Mouse (Mus musculus) kidney, postnatal 4 days (tissue): ENCODE results near the gene Gm42791.
A peak's percentile ranks its signal among the peaks of the same experiment; 100 is the strongest.

Source experiments
- DNase-seq, 2 experiments: peaks; one replicate each; pipeline ENCODE4 v3.0.0; 2021; ENCODE audit warnings: mixed read lengths in 2 of 2

Gene Gm42791

GRCm38 (mm10) chr5:148923408-148923807, 71.5 kb downstream of the Gm42791 start:
- DNase-seq, result peak in 1 of 2 experiments; percentile 37

DNA sequence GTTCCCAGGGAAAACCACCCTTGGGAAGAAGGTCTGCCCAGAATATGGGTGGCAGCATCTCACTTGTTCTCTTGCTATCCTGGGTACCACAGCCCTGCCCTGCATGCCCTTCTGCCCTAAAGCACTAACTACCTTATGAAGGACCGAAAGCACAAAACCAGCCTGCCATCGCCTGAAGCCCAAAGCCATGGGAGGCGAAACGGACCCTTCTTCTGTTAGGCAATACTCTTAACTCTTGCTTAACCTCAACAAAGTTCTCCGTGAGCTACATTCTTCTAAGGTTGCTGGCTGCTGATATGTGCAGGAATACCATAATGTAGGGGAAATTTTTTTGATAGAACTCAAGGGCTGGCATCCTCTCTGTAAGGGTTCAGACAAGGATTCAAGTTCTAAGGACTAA, 72.2 kb downstream of the Gm42791 start:
- no peak for DNase-seq

DNA sequence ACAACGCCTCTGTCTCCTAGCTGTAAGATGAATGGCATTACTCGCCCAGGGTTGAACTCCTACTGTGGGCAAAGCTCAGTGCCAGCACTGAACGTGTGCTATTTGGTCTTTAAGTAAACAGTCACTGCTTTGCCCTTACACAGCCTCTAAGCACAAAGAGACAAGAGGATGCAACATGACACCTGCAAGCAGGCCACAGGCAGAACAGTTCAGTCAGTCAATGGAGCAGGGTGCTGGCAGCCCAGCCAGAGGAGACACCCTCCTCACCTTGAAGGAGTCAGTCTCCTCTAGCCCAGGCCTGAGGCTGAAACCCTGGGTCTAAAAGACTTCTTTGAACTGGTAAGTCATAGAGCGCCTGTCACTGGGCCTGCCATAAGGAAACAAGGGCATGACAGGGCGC, 76.9 kb downstream of the Gm42791 start:
- DNase-seq, result no peak

DNA sequence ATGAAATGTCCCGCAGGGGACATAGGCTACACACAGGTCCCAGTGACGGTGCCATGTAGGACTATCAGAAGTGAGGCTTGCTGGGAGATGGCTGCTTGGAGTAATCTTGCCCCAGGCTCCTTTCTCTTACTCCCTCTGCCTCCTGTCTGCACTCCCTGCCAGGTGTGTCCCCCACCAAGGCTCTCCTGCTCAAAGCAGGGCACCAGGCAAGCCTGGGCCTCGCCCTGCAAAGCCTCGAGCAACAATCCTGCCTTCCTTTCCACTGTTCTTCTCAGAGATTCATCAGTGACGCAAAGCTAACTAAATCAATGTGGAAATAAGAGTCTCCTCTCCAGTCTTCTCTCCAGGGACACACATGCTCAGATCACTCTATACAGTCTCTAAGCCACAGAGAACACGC, 78.2 kb downstream of the Gm42791 start:
- DNase-seq, result no peak

- DNase-seq, result no peak
Observed at GRCm38 (mm10) chr5:148912262-148912661, 82.7 kb downstream of the Gm42791 start.

- no peak for DNase-seq
Observed at GRCm38 (mm10) chr5:148910066-148910465, 84.9 kb downstream of the Gm42791 start.

DNA sequence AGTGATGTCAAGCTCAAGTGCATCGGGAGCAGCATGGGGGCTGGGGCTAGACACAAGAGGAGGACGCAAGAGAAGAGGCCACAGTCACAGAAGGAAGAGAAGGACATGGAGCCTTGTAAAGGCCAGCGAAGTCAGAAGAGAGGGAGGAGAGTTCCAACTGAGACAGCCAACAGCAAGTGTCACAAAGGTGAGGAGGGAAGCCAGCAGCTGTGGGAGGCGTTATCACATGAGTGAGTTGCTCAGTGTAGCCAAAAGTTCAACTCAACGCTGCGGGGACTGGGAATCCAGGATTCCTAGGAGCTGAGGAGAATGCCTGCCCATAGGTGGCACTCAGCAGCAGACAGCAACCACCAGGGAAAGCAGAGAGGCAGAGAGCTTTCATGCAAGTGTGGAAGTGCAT, 85.5 kb downstream of the Gm42791 start:
- peak; percentile 47 to 73 for DNase-seq

DNA sequence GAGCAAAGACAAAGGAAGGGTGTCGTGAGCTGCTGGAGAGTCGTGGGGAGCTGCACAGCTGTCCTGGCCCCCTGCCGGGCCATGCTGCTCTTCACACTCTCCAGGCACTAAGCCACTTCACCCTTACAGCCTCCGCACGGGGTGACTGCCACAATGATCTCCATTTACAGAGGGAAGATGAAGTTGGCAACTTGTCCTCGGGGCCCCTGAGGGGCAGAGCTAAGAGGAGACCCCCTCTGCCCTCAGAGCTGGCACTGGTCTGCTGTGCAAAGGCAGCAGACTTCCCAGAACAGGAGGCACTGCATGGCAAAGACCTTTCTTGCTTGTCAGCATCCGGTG, 85.9 kb downstream of the Gm42791 start:
- DNase-seq, result peak; percentile 39 to 60

- DNase-seq, result no peak
Observed at GRCm38 (mm10) chr5:148908191-148909056, 86.5 kb downstream of the Gm42791 start.

GRCm38 (mm10) chr5:148906305-148906704, 88.6 kb downstream of the Gm42791 start:
- no peak for DNase-seq

- DNase-seq, result peak; percentile 67 to 72
Observed at GRCm38 (mm10) chr5:148904846-148905245, 90.1 kb downstream of the Gm42791 start.

DNA sequence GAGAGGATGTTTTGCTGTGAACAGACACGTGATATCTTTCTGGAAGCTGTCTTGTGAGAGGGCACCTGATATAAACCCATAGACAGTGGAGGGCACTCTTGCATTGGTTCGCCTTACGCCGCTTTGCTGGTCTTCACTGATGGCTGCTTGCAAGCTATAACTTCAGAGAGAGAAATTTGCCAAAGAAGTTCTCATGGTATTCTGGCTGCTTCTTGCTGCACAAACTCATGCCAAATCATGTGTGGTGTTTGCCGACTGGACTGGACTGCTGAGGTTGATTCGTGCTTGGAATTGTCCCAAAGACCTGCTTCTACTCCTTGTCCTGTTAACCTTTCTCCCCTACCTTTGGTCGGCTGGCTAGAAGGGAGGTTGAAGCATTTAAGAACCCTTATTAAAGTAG, 95.6 kb downstream of the Gm42791 start:
- DNase-seq, result peak in 1 of 2 experiments; percentile 22

- peak; percentile 38 to 52 for DNase-seq
Observed at GRCm38 (mm10) chr5:148897941-148898417, 97.0 kb downstream of the Gm42791 start.

DNA sequence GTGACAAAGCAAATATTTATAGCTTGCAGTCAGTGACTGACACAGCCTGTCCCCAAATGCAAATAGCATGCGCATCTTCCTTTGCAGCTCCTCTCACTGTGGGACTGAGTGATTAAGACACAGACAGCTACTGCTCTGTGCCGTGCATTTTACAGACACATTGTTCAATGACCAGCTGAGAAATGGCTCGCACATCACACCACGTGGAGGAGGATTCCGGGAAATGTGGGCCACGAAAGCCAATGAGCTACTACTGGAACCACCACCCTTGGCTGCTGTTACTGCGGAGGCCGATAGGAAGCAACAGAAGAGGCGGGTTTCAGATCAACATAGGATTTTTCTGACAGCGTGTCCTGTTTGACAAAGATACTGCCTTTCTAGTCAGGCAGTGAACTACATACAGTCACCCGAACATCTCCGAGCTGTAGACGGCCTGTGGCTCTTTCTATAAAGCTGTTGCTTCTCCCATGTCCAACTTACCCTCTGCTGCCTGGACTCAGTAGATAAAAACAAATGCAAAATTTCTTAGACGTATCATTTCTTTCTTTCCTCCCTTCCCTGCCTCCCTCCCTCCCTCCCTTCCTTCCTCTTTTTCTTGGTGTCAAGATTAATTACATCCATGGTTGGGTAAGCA, 97.8 kb downstream of the Gm42791 start:
- peak; percentile 36 to 56 for DNase-seq

- no peak for DNase-seq
Observed at GRCm38 (mm10) chr5:148896515-148896914, 98.4 kb downstream of the Gm42791 start.

GRCm38 (mm10) chr5:148895833-148896232, 99.1 kb downstream of the Gm42791 start:
- no peak for DNase-seq

DNA sequence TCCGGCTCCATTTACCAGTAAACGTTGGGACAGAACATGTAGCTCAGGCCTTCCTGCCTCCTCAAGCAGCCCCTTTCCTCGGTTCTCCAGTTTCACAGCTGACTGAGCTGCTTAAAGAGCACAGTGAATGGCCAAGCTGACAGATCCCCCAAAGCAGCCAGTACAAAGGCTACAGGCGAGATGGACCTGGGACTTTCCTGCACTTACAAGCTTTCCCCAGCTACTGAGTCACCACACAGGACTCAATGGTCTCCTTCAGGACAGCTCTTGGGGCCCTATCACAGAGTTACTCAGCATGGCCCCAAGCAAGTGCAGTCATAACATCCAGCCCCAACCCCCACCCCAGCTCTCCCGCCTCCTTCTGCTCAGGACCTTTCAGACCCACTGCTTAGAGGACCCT, 99.9 kb downstream of the Gm42791 start:
- DNase-seq, result peak in 1 of 2 experiments; percentile 46

GRCm38 (mm10) chr5:148890237-148890636, 104.7 kb downstream of the Gm42791 start:
- DNase-seq, result no peak

DNA sequence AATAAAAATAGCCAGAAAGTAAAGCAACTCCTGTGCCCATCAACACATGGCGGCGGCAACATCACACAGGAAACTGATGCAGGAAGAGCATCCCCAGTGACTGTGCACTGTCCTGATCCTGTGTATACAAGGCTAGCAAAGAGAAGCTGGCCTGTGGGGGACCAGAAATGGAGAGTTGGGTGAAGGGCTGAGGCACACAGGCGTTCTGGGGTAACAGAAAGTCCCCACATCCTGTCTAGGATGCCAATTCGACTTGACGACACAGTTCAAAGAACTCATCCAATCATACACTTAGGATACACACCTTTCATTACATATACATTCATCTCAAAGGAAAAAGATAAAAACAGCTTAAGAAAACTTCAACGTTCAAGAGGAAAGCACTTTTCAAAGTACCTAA, 106.9 kb downstream of the Gm42791 start:
- no peak for DNase-seq

GRCm38 (mm10) chr5:148885821-148886609, 108.9 kb downstream of the Gm42791 start:
- peak; percentile 65 to 78 for DNase-seq

- no peak for DNase-seq
Observed at GRCm38 (mm10) chr5:148883671-148884070, 111.3 kb downstream of the Gm42791 start.

- DNase-seq, result no peak
Observed at GRCm38 (mm10) chr5:148879218-148879617, 115.7 kb downstream of the Gm42791 start.

- DNase-seq, result no peak
Observed at GRCm38 (mm10) chr5:148873116-148873515, 121.8 kb downstream of the Gm42791 start.
